Mouse (Mus musculus) retina, adult 2 months (tissue): Measurements from ENCODE around the gene Ppp5c.
A peak's percentile ranks its signal among the peaks of the same experiment; 100 is the strongest.
"Not testable (repeated sequence)": the region's sequence is repeated elsewhere in the genome, so short reads cannot be mapped to it uniquely, and the experiment has no call there.

Experiments
- DNase-seq: peaks from one replicate; pipeline ENCODE4 v3.0.0-alpha.2; 2012; ENCODE audit warnings: low read depth, low spot score

The Ppp5c gene

DNA sequence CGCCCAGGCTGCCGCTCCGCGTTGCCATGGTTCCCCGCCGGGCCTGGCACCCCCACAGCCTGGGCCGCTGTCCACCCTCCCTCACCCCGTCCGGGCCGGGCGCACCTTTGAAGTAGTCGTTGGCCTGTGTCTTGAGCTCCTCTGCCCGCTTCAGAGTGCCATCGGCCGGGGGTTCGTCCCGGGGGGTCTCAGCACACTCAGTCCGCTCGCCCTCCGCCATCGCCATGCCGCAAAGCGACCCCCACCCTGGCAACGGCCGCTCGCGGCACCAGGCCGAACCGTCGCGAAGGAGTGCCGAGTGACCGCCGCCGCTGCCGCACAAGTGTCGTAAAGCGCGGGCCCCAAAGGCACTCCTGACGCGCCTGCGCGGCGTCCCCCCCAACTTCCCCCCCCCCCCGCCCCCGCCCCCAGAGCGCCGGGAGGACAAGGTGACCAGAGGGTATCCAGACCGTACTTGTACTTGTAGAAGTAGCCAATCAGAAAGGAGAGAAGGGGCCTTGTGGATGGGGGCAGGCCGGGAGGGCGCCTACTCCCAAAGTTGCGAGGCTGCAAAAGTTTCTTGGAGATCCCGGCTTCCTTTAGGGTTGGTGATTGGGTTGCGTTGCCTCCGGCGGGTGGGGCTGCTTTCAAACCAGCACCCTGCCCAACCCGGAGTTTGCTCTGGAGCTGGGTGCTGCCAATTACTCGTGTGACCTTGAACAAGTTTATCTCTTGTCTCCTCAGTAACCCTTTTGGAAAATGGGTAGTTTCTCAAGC lies at the start of gene Ppp5c:
Ppp5c (minus strand) TSS at position 337 of the 756 bp plus-strand sequence.
- DNase-seq, result peak; percentile 63

DNA sequence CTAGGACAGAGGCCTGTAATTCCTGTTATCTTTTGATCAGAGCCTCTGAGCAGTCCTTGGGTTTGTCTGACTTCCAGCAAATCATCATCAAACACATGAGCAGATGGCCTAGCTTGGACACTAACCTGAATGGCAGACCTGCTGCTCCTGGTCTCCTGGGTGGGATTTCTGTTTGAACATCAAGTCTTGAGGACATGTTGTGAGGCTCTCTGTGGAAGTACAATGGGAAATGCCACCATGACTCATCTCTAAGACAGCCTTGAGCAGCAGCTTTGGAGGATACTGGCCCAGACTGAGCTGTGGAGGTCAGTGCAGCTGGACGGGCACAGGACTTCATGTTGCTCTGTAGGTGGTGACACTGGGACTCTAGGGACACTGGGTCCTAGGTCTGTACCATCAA lies 48.8 kb upstream of the Ppp5c start:
- DNase-seq, result no peak

DNA sequence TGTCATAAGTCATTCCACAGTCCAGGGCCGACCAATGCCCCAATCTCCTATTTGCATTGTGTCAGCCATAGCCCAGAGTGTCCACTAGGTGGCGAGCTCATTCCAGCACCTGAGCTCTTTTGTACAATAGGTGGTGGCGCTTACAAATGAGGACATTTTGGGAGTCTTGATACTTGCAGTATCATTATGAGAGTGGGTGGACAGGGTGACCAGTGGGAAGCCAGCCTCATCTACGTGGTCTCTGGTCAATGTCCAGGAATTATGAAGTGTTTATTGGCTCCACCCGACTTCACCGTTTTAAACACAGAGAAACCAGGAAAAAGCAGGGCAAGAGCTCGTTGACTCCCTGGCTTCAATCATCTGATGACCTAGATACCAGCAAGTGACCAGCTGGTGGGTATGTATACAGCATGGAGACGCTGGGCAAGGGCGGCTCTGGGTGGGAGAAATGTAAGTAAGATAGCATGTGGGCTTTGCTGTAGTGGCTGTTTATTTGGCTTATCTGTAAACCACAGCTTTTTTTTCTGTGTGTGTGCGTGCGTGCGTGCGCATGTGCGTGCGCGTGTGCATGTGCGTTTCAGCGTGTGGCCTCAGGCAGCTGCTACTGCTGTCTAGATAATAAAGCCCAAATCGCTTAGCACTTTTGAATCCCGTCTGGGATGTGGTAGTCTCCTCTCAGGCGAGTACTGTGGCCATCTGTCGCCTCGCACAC lies 46.3 kb upstream of the Ppp5c start, which contains the start of gene Psg16:
Psg16 (plus strand) TSS at position 137 of the 712 bp plus-strand sequence.
- peak; percentile 59 for DNase-seq

DNA sequence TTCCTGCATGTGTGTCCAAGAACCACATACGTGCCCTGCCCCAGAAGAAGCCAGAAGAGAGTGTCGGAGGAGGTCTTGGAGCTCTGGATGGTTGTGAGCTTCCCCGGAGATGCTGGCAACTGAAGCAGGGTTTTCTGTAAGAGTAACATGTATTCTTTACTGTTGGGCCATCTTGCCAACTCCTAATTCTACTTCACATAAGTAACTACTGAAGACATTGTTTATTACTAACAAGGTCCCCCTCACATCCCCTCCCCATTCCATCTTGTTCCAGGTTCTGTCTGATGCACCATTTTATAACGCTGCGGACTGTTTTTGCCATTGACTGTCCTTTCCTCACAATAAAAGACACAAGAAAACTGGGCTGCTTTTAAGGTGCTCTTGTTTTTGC lies 45.8 kb upstream of the Ppp5c start:
- DNase-seq, result no peak

DNA sequence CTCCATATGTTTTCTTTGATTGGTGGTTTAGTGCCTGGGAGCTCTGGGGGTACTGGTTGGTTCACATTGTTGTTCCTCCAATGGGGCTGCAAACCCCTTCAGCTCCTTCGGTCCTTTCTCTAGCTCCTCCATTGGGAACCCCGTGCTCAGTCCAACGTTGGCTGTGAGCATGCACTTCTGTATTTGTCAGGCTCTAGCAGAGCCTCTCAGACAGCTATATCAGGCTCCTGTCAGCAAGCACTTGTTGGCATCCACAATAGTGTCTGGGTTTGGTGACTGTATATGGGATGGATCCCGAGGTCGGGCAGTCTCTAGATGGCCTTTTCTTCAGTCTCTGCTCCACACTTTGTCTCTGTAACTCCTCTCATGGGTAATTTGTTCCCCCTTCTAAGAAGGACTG lies 39.9 kb upstream of the Ppp5c start:
- not testable (repeated sequence) for DNase-seq

DNA sequence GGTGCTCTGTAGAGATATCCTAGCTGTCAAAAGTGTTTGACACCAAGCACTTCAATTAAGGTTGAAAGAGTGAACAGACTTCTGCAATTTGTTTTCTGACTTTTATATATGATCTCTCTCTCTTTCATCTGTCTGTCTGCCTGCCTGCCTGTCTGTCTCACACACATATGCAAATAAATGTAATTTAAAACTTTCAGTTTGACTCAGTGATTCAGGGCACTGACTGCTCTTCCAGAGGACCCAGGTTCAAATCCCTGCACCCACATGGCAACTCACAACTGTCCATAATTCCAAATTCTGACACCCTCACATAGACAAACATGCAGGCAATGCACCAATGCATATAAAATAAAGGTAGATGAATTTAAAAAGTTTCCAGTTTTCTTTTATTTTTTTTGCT lies 39.3 kb upstream of the Ppp5c start:
- no peak for DNase-seq

DNA sequence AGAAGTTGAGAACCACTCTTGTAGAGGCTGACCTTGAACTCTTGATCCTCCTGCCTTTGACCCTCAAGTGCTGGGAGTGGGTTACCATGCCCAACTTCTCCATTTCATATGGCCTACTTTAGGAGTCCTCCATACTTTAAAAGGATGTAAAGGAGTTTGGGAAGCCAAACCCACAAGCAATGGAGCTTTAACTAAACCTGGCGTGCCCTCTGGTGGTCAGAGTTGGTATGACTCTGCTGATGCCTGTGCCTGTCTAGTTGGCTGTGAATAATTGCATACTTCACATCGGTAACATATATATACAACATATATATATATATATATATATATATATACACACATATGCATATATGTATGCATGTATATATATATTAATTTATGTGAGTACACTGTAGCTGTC lies 38.7 kb upstream of the Ppp5c start:
- DNase-seq, result no peak

DNA sequence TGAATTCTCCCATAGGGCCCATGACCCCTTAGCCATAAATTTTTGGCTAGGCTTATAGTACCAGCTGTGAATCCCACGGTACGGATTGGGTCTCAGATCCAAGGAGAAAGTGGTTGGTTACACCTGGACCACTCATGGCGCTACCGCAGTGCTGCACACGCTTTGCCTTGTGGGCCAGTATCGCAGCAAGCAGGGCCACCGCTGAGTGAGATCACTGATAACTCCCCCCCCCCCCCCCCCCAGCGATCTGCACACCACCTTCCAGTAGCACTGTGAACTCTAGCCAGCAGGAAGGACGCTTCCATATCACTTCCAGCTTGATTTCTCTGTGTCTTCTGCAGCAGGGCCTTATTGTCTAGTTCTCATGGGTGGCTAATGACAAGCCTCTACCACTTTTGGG lies 37.9 kb upstream of the Ppp5c start:
- no peak for DNase-seq

DNA sequence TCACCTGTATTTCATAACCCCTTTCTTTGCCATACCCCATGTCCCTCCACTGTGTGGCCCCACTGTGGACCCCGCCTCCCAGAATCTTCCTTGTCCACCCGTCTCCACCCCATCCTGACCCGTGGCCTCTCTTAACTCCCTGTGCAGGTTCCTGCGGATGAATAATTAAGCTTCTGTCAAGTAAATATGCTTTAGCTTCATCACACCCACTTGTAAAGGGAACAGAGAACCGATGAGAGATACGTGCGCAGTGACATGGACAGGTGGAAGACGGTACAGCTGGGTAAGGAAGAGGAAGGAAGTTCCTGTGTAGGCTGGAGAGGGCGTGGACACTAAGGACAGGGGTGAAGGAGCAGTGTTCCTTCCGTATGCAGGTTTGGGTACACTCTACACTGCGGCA lies 35.1 kb upstream of the Ppp5c start:
- no peak for DNase-seq

DNA sequence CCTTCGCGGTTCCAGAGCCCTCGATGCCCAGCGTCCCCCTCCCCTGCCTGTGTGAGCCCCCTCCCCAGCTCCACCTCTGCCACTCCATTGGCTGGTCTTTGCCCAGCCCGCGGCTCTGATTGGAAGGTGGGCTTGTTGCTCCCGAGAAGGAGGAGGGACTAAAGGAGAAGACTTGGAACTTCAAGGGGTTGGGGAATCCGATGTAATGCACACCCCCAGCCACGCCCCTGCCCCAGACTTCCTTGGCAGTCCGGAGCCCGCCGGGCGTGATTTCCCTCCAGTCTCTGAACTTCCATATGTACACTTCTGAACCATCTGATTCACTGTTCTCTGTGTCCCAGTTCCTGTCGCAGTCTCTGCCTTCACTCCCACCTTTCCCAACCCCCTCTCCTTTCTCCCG lies 34.7 kb upstream of the Ppp5c start, which contains the start of gene Hif3a:
Hif3a (minus strand) TSS at position 39 of the 400 bp plus-strand sequence.
- DNase-seq, result no peak

DNA sequence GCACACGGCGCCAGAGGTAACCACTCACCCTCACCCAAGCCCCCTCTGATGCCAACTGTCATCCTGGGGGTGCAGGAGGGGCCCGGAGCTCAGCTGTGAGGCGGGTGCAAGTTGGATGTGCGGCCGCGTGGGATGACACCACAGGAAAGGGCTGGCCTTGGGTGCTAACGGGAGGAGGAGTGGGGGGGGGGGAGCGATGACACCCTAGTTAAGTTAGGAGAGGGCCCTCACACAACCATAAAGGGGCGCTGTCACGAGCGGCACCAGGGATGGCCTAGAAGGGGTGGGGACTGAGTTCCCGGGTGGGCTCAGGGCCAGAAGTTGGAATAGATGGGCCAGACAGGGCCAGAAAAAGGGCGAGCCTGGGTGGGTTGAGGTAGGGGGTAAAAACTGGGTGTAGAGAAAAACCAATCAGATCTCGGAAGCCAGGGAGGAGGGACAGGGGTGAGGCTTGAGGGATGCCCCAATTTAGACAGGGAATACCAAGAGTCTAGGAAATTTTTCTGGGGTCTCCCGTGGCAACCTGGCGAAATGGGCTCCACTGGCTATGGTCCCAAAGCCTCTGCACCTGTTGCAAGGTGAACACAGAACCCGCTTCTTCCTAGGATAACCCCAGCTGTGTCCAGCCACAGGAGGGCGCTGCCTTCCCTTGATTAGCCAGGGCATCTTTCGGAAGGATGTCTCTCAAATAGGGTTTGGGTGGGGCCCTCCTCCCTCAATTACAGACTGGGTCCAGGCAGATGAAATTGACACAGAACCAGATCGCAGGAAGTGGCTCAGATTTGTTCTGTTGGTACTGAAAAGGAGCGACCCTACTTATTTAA lies 33.3 kb upstream of the Ppp5c start:
- DNase-seq, result no peak

DNA sequence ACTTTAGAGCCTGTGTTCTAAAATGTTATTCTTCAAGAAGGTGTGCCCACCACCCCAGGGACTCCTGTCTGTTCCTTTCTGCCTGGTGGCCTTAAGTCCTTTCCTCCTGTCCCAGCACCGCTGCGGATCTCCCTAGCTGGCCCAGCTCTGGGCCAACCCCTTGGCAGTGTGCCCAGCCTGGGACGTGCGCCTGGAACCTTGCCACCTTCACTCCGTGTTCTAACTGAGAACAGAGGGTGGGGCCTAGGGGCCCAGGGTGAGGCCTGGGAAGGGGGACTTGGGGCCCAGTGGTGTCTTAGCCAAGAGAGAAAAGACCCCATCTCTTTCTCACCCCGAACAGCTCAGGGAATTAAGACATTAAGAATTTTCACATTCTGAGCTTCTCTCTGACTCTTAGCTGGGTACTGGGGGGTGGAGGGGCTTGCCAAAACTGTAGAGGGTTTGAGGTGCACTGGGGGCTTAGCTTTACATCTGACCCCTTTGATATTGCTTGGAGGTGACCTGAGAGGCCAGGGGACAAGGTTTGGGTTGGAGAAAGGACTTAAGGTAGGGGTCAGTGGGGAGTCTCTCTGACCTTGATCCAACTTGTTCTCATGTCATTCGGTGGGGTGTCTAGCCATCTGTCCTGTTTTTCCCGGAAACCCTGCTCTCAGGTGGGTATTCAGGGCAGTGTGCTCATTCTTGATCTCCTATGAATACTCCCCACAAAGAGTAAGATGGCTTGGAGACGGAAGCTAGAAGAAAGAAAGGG lies 32.5 kb upstream of the Ppp5c start:
- DNase-seq, result no peak

DNA sequence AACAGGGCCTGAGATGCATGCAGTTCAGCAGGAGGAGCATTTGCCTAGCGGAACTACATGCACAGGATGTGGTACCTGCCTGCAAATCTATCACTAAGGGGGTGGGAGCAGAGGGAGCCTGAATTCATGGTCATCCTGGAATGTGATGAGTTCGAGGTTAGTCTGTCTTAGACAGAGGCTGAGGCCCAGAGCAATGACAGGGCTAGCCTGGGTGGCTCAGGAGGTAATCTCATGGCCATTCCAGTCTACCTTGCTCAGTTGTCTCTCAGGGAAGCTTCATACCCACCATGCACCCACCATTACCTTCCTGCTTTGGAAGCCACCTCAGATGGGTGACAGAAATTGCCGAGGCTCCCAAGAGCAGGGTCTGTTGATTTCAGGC lies 31.7 kb upstream of the Ppp5c start:
- no peak for DNase-seq

DNA sequence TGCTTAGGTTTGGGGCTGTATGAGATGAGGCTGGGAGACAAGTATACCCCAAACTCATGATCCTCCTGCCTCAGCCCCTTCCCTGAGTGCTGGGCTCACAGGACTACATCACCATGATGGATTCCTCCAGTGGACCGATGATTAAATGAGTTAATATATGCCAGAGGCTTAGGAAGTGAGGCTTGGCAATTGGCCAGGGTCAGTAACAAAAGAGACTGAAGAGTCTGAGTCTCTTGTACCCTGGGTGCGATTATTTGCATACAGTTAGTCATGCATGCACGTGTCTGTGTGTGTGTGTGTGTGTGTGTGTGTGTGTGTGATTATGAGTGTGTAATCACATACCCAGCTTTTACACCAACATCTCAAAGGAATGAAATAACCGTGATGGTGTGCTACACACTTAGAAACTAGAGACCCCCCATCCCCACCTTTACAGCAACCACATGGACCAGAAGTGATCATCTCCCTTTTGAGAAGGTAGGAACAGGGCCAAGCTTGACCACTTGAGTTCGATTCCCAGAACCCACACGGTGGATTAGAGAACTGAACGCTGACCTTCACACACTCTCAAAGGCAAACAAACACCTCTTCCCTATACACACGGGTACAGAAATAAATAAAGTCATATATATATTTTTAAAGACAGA lies 31.2 kb upstream of the Ppp5c start:
- DNase-seq, result no peak

DNA sequence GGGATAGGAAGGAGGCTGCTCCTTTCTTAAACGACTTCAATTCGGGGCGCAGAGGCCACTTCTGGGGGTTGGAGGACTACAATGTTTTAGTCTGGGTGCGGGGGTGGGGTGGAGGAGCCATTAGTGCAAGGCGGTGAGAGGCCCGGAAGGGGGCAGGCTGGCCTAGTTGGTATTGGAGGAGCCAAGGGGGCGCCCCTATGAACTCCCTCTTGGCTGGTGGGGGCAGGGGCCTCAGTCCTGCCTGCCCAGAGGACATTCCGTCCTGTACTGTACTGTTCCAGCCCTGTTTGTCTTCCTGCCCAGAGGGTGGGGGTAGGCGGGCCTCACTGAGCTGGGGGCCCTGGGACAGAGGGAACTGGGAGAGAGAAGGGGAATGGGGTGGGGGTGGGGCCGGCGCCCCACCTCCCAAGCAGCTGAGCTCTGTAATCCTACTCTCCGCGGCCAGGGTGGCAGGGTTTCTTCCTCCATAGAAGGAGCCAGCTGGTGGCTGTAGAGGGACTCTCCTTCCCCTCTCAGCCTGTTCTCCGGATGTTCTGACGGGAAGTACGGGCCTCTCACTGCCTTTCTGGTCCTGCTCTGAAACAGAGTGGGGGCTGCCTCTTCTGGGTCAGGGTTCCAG lies 30.5 kb upstream of the Ppp5c start:
- no peak for DNase-seq

DNA sequence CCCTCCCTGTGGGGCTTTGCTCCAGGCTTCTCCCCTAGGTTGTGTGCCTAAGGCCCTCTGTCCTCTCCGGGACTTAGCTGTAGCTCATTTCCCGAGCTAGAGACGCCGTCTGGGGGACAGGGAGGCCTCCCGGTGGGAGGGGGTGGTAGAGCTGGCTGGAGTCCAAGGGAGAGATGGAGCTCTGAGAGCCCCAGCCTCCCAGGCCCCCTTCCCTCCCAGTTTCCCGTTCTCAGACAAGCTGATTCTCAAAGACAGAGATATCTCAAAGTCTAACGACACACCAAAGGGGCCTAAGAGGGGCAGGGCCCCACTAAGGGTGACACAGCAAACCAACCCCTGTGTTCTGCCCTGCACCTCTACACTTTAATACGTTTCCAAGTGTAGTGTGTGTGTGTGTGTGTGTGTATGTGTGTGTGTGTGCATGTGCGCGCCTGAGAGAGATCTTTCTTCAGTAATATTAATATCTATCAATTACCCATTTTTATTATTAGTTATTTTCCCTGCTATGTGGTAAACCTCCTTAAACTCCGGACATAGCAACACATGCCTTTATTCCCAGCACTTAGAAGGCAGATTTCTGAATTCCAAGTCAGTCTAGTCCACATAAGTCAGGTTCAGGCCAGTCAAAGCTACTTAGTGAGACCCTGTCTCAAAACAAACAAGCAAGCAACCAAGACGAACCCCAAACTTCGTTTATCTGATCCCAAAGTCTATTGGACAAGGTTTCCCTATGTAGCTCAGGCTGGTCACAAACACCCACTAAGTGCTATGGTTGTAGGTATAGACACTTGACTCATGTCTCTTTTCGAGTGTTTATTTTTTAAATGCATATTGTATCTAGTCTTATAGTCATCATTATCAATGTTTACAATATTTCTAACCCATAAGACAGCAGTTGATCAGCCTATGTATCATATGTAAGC lies 29.1 kb upstream of the Ppp5c start:
- DNase-seq, result no peak

DNA sequence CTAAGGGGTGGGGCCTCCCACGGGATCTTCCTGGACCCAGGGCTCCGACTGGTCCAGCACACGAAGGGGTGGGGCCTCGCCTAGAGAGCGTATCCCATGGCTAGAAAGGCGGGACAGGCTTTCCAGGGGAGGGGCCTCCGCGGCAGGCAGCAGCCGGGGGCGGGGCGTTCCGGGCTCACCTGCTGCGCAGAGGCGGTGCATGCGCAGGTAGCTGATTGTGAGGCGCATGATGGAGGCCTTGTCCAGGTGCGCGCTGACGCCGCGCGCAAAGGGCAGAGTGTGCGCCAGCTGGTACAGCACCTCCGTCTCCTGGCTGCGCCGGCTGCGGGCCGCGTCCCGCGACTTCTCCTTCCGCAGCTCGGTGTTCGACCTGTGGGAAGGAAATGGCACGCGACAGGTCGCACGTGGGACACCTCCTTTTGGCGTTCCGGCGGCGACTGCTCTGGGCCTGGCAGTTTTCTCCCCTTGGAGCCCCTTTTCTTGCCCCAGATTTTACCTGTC lies 28.4 kb upstream of the Ppp5c start:
- DNase-seq, result peak; percentile 68

DNA sequence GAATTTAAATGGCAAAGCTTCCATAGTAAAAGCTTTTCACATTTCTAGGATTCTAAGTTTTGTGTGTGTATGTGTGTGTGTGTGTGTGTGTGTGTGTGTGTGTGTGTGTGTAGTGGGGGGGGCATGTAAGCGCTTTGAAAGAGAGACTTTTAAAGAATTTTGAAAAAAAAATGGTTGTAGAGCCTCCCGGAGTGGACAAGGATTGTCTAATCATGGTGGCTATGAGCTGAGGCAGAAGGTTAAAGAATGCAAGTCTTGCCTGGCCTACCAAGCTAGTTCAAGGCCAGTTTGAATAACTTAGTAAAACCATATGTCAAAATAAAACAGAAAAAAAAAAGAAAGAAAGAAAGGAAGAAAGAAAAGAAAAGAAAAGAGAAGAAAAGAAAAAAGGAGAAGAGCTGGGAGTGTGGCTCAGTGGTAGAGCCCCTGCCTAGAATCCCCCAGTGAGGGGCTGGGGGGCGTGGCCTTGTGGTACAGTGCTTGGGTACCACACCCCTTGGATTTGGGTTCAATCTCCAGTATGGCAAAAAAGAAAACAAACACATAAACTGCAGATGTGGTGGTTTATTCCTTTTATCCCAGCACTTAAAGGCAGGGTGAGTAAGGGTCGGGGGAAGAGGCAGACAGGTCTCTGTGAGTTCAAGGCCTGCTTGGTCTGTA lies 27.7 kb upstream of the Ppp5c start:
- DNase-seq, result no peak
